Mouse (Mus musculus) lung, adult 2 months (tissue): ENCODE results near the gene Mios. TPM values are rescaled to one million over a fixed set of nuclear protein-coding genes. Genes with fewer than 3 reads are reported as not detected.

ENCODE experiments used
- DNase-seq: peaks from one replicate; pipeline ENCODE4 v3.0.0; 2022
- H3K4me1 ChIP-seq: fragments of 200-500 bp; 2 replicates; pipeline ENCODE4 v1.6.1; 2011; ENCODE audit warnings: low read length; ENCODE audit not compliant: control insufficient read depth, insufficient read depth
- H3K4me3 ChIP-seq: fragments of 200-500 bp; replicated peaks from 2 replicates; pipeline ENCODE3; 2011; ENCODE audit warnings: low read depth, mild to moderate bottlenecking, control low read depth, low read length; ENCODE audit errors: extremely low read depth
- CTCF ChIP-seq: fragments of 200-500 bp; IDR thresholded peaks from 2 replicates; pipeline ENCODE4 v1.5.1; 2011; ENCODE audit warnings: mild to moderate bottlenecking, low read length, control low read depth; ENCODE audit not compliant: insufficient read depth
- POLR2A ChIP-seq: fragments of 200-500 bp; IDR thresholded peaks from 2 replicates; pipeline ENCODE4 v1.6.1; 2011; ENCODE audit warnings: low read depth, mild to moderate bottlenecking, control low read depth, low read length, borderline replicate concordance; ENCODE audit errors: extremely low read depth
- WGBS: fragments of 180-500 bp; shearing (Covaris S2); methylation state at CpG from one replicate; pipeline ENCODE4 v1.1.7; 2018; 5-methylcytosine and 5-hydroxymethylcytosine counted together
- polyA plus RNA-seq: library from polyadenylated mRNA; depleted of rRNA; stranded (reverse); fragments of >200 nt; gene quantifications from 2 replicates; pipeline ENCODE4 v1.2.3, GENCODE M21; 2012; rRNA removed

The Mios gene
- polyA plus RNA-seq = 3.0 and 3.3 TPM in 2 replicates

DNA sequence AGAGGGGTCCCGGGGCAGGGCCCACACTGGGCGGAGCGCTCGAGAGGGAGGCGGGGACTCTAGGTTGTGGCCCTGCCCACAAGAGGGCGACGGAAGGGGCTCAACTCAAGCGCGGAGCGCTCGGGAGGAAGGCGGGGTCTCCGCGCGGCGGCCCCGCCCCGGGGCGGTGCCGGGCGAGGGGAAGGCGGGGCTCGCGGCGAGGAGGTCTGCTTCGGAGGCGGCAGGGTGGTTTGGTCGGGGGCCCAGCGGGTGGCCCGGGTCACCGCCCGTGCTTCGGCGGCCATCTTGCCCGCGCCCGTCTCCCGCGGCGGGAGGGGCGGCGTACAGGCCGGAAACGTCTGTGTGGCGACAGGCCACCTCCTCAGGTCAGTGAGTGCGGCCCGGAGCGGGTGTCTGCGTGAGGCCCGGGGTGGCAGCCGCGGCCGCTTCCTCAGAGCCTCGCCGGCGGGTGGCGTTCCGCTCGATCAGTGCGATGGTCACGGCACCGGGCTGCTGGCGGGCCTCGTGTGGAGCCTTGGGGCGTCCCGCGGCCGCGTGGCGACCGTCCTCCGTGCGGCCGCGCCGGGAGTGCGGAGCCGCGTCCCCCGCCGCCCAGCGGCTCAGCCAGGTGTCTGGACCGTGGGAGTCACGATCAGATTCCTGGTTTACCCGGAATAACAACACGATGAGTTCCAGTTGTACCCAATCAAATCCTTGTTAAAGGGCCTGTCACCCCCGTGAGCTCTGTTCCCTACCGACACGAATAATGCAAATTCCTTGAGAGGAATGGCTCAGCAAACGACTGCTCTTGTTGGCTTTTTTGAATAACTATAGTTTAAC, at the start of gene Mios:
Mios (plus strand) TSS at position 176 of the 819 bp plus-strand sequence.
- DNase-seq = peak; percentile 85
- WGBS = under 1% methylated on average over 86 of the region's 90 CpGs

DNA sequence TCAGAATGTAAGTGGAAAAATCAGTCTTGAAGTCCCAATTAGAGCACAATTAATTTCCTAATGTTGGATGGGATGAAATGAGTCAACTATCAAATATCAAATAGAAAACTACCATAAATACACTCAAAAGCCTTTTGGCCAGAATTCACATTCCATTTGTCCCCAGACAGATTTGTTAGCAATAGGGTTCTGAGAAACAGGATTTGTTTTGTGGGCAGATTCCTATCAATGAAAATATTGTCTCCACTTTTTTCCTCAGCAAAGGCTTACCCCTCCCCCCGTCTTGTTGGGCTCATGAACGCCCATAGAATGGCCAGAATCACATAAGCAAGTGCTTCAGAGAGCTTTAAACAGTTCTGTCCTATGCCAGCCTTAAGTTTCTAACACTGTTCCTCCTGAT, 49.0 kb upstream of the Mios start:
- DNase-seq = no peak
- H3K4me1 ChIP-seq = no peaks in the 10 kb centered on the region
- H3K4me3 ChIP-seq = no peak overlapping the region
- WGBS = 35% methylated on average over 2 of the region's 2 CpGs
- no peak for TF ChIP-seq CTCF
- no peak for TF ChIP-seq POLR2A

More for the DNA sequence above, at the start of gene Mios:
- TF ChIP-seq POLR2A = peak; percentile 50; the same call in 1 of the 2 replicates
- no peak for TF ChIP-seq CTCF
- Histone ChIP-seq H3K4me3 (peak within 1 kb of the TSS; percentile 76), H3K4me1 (peaks cover 2% of the 10 kb centered on the region)

GRCm38 (mm10) chr6:8164741-8165140, 44.3 kb upstream of the Mios start:
- no peak overlapping the region for H3K4me3 ChIP-seq
- no peaks in the 10 kb centered on the region for H3K4me1 ChIP-seq
- no peak for DNase-seq
- TF ChIP-seq CTCF (no peak), POLR2A (no peak)
- WGBS = 63% methylated on average over 1 of the region's 1 CpGs

DNA sequence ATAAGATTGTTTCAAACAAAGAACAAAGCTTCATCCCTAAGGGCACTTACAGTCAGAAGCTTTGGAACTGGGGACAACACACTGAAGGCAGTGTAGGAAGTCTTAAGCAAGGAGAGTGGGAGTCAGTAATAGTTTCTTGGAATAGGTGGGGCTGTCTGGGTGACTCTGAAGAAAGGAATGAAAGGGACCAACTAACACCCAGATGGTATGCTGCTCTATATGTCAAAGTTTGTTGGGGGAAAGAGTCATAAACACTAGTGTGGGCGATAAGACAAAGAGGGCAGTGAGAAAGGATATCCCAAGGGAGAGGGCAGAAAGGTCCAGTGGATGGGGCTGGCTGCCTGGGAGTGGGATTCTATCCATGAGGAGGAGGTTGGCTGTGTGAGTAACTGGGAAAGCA, 36.9 kb upstream of the Mios start:
- WGBS = 83% methylated on average over 1 of the region's 1 CpGs
- H3K4me3 ChIP-seq = no peak overlapping the region
- no peak for TF ChIP-seq POLR2A
- TF ChIP-seq CTCF = no peak
- no peaks in the 10 kb centered on the region for H3K4me1 ChIP-seq
- DNase-seq = no peak

- TF ChIP-seq CTCF = no peak
- TF ChIP-seq POLR2A = no peak
- no peaks in the 10 kb centered on the region for H3K4me1 ChIP-seq
- WGBS = 30% methylated on average over 2 of the region's 2 CpGs
- H3K4me3 ChIP-seq = no peak overlapping the region
- no peak for DNase-seq
Measured at GRCm38 (mm10) chr6:8174062-8174461, 35.0 kb upstream of the Mios start.

DNA sequence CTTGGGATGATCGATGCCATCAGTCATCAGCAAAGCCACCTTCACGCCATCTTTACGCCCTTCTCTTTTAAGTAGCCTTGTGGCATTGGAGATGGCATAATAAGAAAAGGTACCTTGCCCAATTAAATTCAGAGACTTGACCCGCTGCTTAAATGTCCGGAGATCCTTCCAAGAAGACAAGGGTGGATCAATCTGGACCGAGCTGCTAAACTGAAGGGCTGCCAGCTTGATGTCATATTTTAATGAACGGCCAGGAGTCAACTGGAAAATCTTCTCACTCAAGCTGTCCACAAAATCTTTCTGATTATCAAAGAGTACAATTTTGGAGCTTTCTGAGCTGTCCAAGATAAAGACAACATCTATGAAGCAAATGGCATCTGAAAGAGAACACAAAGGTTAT, 33.7 kb upstream of the Mios start:
- DNase-seq = no peak
- Histone ChIP-seq H3K4me1 (no peaks in the 10 kb centered on the region), H3K4me3 (no peak overlapping the region)
- WGBS = 96% methylated on average over 7 of the region's 7 CpGs
- TF ChIP-seq CTCF (no peak), POLR2A (no peak)

DNA sequence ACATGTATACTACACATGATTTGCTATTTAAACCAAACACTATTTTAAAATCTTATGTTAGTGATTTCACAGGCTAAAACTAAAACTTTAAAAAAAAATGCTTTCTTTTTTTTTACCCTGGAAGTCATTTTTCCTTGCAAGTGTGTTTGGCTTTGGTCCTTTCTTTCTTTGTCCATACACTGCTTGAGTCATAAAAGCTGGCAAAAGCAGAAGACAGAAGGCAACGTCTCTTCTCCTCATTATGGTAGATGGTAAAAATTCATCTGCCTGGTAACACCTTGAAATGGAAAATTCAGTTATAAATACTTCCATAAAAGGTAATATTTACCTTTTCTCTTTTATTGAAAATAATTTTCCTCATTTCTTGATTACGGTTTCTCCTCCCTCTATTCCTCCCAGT, 32.9 kb upstream of the Mios start:
- TF ChIP-seq POLR2A (no peak), CTCF (no peak)
- WGBS = 86% methylated on average over 2 of the region's 2 CpGs

DNA sequence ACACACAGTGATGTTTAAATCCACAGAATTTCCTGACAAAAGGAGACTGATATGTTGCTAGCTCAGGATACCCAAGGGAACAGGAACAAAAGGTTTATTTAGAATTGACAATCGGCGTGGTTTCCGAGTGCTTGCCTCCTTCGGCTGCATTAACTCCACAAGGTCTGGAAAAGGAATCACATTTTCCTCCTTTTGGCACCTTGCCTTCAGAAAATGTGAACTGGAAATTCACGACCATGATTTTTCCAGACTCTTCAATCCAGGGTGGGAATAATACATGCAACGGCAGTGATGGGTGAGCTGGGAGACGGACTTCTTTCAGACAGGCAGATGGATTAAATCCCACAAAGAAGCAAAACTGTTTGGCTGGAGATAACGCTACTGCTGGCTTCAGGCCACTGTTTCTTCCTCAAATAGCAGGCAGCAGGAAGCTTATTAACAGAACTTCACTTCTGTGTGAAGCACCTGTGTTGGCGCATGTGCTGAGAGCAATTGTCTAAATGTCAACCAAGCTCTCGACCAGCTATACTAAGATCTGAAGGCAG, 30.6 kb upstream of the Mios start:
- WGBS = 10% methylated on average over 10 of the region's 10 CpGs
- DNase-seq = no peak
- no peaks in the 10 kb centered on the region for H3K4me1 ChIP-seq
- TF ChIP-seq CTCF = no peak
- no peak for TF ChIP-seq POLR2A
- H3K4me3 ChIP-seq = no peak overlapping the region

More for the DNA sequence above, 32.9 kb upstream of the Mios start:
- Histone ChIP-seq H3K4me3 (no peak overlapping the region), H3K4me1 (no peaks in the 10 kb centered on the region)
- no peak for DNase-seq

DNA sequence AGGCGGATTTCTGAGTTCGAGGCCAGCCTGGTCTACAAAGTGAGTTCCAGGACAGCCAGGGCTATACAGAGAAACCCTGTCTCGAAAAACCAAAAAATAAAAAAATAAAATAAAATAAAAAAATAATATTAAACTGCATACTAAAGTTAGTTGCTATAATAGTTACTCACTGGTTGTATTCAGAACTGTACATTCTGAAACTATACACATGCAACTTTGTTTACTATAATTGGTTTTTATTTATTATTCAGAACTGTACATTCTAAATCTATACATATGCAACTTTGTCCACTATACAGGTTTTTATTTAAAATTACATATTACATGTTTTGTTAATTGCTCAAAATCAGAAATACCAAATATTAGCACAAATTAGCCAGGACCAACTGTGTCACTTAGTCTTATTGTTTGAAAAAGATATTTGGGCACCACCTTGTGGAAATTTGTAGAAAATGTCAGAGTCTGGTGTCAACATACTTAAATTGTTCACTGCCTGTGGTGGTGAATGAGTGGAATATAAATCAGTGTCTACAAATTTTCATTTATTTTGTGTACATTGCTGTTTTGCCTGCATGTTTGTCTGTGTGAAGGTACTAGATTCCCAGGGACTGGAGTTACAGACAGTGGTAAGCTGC, 20.3 kb upstream of the Mios start:
- Histone ChIP-seq H3K4me1 (no peaks in the 10 kb centered on the region), H3K4me3 (no peak overlapping the region)
- WGBS = 95% methylated on average over 3 of the region's 3 CpGs
- no peak for DNase-seq
- TF ChIP-seq CTCF (0 out of 2 replicates have a peak, but pooled peaks have one; percentile 1), POLR2A (no peak)
